Mouse (Mus musculus) large intestine, adult 2 months (tissue): ENCODE results near the gene Gabrb1. TPM values are rescaled to one million over a fixed set of nuclear protein-coding genes. Genes with fewer than 3 reads are reported as not detected.
"Not testable (repeated sequence)": the region's sequence is repeated elsewhere in the genome, so short reads cannot be mapped to it uniquely, and the experiment has no call there.

Experiments
- DNase-seq: peaks from one replicate; pipeline ENCODE4 v3.0.0-alpha.2; 2012; ENCODE audit warnings: low read depth, low spot score
- WGBS: fragments of 180-500 bp; shearing (Covaris S2); methylation state at CpG from one replicate; pipeline ENCODE4 v1.1.7; 2018; 5-methylcytosine and 5-hydroxymethylcytosine counted together
- polyA plus RNA-seq: library from polyadenylated mRNA; depleted of rRNA; stranded (reverse); fragments of >200 nt; gene quantifications from 2 replicates; pipeline ENCODE4 v1.2.3, GENCODE M21; 2012

Gabrb1 gene
- polyA plus RNA-seq, 1 experiment = not detected

DNA sequence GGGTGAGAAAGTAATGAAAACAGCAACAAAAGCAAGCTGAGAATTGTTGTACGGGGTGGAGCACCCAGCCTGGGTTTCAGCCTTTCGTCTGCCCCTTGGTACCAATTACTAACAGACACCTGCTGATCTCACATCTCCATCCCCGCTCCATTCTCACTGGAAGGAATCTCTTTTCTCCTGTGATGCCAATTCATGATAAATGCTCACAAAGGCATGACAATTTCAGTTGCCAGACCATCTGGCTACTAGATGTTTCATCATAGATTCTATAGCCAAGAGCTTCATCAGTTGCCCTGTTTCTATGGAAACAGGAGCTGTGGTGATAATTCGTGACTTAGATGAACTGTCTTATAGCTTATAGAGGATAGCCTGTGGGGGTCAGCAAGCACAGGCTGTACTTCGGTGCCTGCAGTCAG lies 329.1 kb downstream of the Gabrb1 start:
- no peak for DNase-seq
- 71% methylated on average over 5 of the region's 5 CpGs for WGBS

- 65% methylated on average over 4 of the region's 4 CpGs for WGBS
- no peak for DNase-seq
These were observed 341.6 kb downstream of the Gabrb1 start for GRCm38 (mm10) chr5:71999466-71999865.

- 71% methylated on average over 3 of the region's 3 CpGs for WGBS
These were observed 346.0 kb downstream of the Gabrb1 start for GRCm38 (mm10) chr5:72003811-72004435.

DNA sequence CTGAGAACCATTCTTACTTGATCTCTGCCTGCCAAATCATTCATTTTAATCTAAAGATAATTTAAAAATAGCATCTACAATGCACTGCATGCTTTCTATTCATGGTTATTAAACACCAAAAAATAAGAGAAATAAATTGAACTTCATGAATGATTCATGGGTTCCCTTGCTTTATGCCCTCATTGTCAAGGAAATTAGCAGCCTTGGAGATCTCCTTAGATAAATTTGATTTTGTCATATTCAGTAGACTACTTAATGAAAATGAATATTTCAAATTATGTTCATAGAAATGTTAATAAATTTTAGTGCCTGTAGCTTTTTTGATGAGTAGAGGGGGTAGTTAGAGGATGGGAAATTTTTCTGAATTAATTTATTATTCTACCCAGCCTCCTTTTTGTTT lies 379.0 kb downstream of the Gabrb1 start:
- no peak for DNase-seq

More at GRCm38 (mm10) chr5:72003811-72004435, 346.0 kb downstream of the Gabrb1 start:
- DNase-seq = no peak

- WGBS = 34% methylated on average over 12 of the region's 12 CpGs
- DNase-seq = no peak
These were observed 385.6 kb downstream of the Gabrb1 start for GRCm38 (mm10) chr5:72043226-72044151.

DNA sequence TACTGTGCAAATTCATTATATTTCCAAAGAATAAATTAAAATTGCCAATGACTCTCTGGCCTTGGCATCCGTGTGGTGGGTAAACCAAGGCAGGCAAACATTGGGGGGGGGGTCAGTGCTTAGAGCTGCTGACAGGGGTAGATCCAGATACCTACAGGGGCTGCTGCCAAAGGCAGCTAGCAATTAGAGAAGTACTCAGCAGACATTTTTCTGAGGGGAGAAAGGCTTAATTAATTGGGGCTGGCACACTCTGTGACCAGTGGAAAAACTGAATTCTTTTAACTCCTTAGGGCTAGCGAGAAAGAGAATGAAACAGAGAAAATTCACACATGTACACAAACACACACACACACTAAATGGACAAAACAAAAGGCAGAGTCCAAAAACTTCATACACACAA lies 388.3 kb downstream of the Gabrb1 start:
- 74% methylated on average over 2 of the region's 2 CpGs for WGBS
- no peak for DNase-seq

- WGBS = 56% methylated on average over 1 of the region's 1 CpGs
These were observed 406.2 kb downstream of the Gabrb1 start for GRCm38 (mm10) chr5:72064079-72064478.

GRCm38 (mm10) chr5:72068826-72069225 lies 410.9 kb downstream of the Gabrb1 start:
- WGBS = 77% methylated on average over 6 of the region's 6 CpGs

More at GRCm38 (mm10) chr5:72064079-72064478, 406.2 kb downstream of the Gabrb1 start:
- DNase-seq = no peak

DNA sequence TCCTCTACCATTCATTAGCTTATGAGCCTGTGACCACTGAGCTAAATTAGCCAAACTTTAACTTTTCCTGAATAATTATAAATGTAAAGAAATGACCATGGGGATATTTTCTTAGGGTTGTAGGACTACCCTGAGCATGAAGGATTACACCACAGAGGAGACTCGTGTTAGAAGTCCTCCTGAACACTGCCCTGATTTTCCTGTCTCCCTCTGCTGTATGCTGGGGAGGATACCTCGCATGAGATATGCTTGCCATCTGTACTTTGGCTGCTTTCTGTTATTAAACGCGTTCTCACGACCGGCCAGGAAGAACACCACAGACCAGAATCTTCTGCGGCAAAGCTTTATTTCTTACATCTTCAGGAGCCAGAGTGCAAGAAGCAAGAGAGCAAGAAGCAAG lies 411.5 kb downstream of the Gabrb1 start:
- WGBS = 87% methylated on average over 7 of the region's 7 CpGs
- DNase-seq = not testable (repeated sequence)

More at GRCm38 (mm10) chr5:72068826-72069225, 410.9 kb downstream of the Gabrb1 start:
- DNase-seq = no peak

DNA sequence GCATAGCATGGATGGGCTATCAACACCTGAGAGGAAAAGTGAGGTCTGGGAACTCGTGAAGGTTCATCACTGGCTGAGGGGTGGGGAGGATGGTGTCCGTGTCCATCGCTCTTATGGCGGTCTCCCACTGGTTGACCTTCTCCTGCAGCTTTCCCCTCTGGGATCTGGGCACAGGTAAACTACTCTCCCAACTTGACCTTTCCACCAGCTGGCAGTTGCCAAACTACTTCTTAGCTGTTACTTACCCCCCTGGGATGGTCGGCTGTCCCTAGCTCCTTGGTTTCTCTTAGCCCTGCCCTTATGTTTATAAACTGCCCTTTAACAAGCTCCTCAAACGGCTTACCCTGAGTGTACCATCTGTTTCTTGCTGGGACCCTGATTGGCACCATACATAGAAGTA lies 418.9 kb downstream of the Gabrb1 start:
- DNase-seq = no peak
- 84% methylated on average over 6 of the region's 6 CpGs for WGBS

- WGBS = 86% methylated on average over 1 of the region's 1 CpGs
- no peak for DNase-seq
These were observed 428.6 kb downstream of the Gabrb1 start for GRCm38 (mm10) chr5:72086518-72086917.

DNA sequence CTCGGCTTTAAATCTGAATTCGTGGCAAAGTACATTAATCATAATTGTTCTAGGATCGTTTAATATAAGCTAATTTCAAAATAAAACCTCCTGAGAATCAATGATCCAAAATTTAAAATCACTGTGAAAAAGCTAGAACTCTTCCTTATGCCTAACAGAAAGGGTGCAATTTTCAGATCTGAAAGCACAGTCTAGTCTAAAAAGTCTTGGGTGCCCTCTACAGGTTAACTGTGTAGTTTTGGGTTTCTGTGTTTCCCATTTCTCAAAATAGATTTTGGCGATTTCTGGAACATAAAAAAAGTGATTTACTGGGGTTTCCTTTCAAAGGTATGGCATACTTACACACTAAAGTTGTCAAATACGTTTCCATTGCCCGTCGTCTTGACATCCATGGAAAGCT lies 436.7 kb downstream of the Gabrb1 start:
- 52% methylated on average over 7 of the region's 7 CpGs for WGBS
- DNase-seq = no peak

DNA sequence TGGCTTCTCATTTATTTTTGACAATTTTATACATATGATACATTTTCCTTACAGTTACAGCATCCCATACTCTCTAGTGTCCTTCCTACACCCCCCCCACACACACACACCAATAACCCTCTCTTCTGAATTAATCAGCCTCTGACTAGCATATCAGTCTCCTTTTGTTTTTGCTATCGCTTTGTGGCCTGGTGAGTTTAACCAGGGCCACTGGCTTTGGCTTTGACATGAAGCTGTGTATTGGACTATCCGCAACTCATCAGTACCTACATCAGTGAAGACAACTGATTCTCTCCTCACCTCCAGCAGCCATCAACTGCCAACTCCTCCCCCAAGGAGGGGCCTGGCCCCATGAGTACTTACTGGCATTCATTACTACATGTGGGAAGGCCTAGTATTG lies 437.1 kb downstream of the Gabrb1 start:
- no peak for DNase-seq
- 87% methylated on average over 2 of the region's 2 CpGs for WGBS

DNA sequence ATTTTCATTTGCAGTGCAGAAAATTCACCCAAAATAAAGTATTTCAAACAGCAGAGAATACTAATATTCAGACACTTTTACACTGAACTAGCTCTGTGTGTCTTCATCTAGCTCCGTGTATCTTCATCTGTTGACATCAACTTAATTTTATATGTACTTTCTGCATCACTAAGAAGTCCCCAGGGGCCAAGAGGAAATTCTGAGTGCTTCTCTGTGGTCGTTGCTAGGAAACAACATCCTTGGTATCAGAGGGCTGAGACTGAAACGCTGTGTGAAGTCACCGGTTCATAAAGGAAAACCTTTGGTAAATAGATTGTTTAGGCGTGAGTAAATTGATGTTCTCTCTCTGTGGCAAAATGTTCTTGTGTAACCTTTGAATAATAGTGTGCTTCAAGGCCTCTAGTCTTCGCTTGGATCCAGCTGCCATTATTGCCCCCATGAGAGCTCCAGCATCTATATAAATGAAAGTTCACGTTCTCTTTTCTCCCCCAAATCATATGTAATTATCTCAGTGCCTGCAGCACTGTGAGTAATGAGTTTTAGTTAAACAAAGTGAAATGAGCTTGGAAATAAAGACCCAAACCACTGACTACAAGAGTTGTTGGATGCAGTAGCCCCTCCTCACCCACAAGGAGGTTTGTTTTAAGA lies 446.5 kb downstream of the Gabrb1 start:
- DNase-seq = no peak
- WGBS = 63% methylated on average over 7 of the region's 7 CpGs

DNA sequence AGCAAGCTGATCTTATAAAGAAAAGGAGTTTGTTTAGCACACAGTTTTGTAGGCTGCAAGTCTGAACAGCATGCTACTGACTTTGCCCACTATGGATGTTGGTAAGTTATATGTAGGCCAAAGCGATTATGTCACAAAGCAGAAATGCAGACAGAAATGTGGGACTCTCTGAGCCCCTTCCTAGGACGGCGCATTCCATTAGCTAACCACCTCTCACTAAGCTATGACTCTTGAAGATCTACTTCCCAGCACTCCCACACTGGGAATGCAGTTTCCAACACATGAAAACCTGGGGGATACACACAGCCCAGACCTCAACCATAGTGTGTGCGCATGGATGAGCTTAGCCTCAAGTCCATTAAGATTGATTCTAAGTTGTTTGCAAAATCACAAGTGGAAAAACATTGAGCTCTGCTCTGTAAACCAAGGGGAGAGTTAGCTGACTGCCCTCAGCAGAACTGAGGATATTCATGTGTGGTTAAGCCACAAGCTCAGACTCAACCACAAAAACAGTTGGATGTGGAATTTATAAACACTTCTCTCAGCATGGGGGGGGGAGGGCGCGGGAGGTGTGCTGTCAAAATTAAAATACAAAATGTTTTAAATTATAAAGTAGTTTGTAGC lies 464.6 kb downstream of the Gabrb1 start:
- 82% methylated on average over 6 of the region's 6 CpGs for WGBS
- no peak for DNase-seq

DNA sequence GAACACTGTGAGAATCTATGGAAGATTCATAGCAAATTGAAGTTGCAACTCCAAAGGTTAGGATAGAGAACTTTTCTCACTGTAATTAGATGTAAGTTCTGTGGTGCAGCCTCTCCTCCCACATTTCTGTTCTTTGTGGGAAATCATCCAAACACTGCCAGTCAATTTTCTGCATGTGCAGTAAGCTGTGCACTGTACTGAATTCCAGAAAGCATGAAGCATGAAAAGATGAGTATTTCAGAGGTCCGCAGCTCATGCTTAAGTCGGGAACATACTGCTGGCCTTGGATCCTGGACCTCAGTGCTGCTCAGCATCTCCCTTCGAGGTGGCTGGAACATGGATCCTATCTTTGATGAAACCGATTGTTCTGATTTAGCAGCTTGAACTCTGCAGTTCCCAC lies 468.8 kb downstream of the Gabrb1 start:
- WGBS = 92% methylated on average over 4 of the region's 4 CpGs
- DNase-seq = no peak

- DNase-seq = no peak
- WGBS = 15% methylated on average over 2 of the region's 2 CpGs
These were observed 476.0 kb downstream of the Gabrb1 start for GRCm38 (mm10) chr5:72133906-72134305.

GRCm38 (mm10) chr5:72138256-72138655 lies 480.3 kb downstream of the Gabrb1 start:
- DNase-seq = no peak
- 86% methylated on average over 7 of the region's 7 CpGs for WGBS

- WGBS = 49% methylated on average over 1 of the region's 1 CpGs
- DNase-seq = no peak
These were observed 481.7 kb downstream of the Gabrb1 start for GRCm38 (mm10) chr5:72139619-72140018.

GRCm38 (mm10) chr5:72148679-72149078 lies 490.8 kb downstream of the Gabrb1 start:
- DNase-seq = no peak
- 69% methylated on average over 5 of the region's 5 CpGs for WGBS
